Mouse (Mus musculus): ENCODE data around the gene B3gnt2. TPM values are rescaled to one million over a fixed set of nuclear protein-coding genes. Genes with fewer than 3 reads are reported as not detected.

B3gnt2 gene
- polyA plus RNA-seq, 1 experiment from 2014 or later = 16.7 TPM

- H3K4me1 ChIP-seq (ENCODE audit: control insufficient read depth, insufficient read depth, low read length) = no peaks in the 10 kb centered on the region
- 84% methylated on average over 9 of the region's 9 CpGs for WGBS
- H3K36me3 ChIP-seq (ENCODE audit: control insufficient read depth, insufficient read depth, low read length) = no peaks in the 10 kb centered on the region
- H3K27ac ChIP-seq (ENCODE audit: low read length) = no peak overlapping the region
- H3K4me2 ChIP-seq (replicated peaks; ENCODE audit: low read depth, low read length) = no peak overlapping the region
- no peak overlapping the region for H3K4me3 ChIP-seq (ENCODE audit: low read depth, low read length)
- no peaks in the 10 kb centered on the region for H3K27me3 ChIP-seq (ENCODE audit: control insufficient read depth, insufficient read depth, low read length)
- no peaks in the 10 kb centered on the region for H3K9me3 ChIP-seq (ENCODE audit: control insufficient read depth, low read depth, low read length)
- no peak for ATAC-seq (ENCODE audit: insufficient number of reproducible peaks, insufficient read depth, low FRiP score, low read depth)
- no peak overlapping the region for H3K9ac ChIP-seq (replicated peaks; ENCODE audit: low read depth, low read length)
These were observed 30.5 kb upstream of the B3gnt2 start for GRCm38 (mm10) chr11:22891242-22891641.

GRCm38 (mm10) chr11:22889224-22889623, 28.5 kb upstream of the B3gnt2 start:
- H3K4me1 ChIP-seq (ENCODE audit: control insufficient read depth, insufficient read depth, low read length) = no peaks in the 10 kb centered on the region
- no peak for ATAC-seq (ENCODE audit: insufficient number of reproducible peaks, insufficient read depth, low FRiP score, low read depth)
- H3K4me3 ChIP-seq (ENCODE audit: low read depth, low read length) = no peak overlapping the region
- no peaks in the 10 kb centered on the region for H3K36me3 ChIP-seq (ENCODE audit: control insufficient read depth, insufficient read depth, low read length)
- 94% methylated on average over 3 of the region's 3 CpGs for WGBS
- H3K9ac ChIP-seq (replicated peaks; ENCODE audit: low read depth, low read length) = no peak overlapping the region
- H3K9me3 ChIP-seq (ENCODE audit: control insufficient read depth, low read depth, low read length) = no peaks in the 10 kb centered on the region
- no peak overlapping the region for H3K4me2 ChIP-seq (replicated peaks; ENCODE audit: low read depth, low read length)
- no peak overlapping the region for H3K27ac ChIP-seq (ENCODE audit: low read length)
- H3K27me3 ChIP-seq (ENCODE audit: control insufficient read depth, insufficient read depth, low read length) = no peaks in the 10 kb centered on the region

- H3K27me3 ChIP-seq (ENCODE audit: control insufficient read depth, insufficient read depth, low read length) = no peaks in the 10 kb centered on the region
- no peaks in the 10 kb centered on the region for H3K4me1 ChIP-seq (ENCODE audit: control insufficient read depth, insufficient read depth, low read length)
- no peak overlapping the region for H3K27ac ChIP-seq (ENCODE audit: low read length)
- H3K36me3 ChIP-seq (ENCODE audit: control insufficient read depth, insufficient read depth, low read length) = no peaks in the 10 kb centered on the region
- H3K9me3 ChIP-seq (ENCODE audit: control insufficient read depth, low read depth, low read length) = no peaks in the 10 kb centered on the region
- H3K4me3 ChIP-seq (ENCODE audit: low read depth, low read length) = no peak overlapping the region
- no peak for ATAC-seq (ENCODE audit: insufficient number of reproducible peaks, insufficient read depth, low FRiP score, low read depth)
- H3K4me2 ChIP-seq (replicated peaks; ENCODE audit: low read depth, low read length) = no peak overlapping the region
- no peak overlapping the region for H3K9ac ChIP-seq (replicated peaks; ENCODE audit: low read depth, low read length)
- 84% methylated on average over 4 of the region's 4 CpGs for WGBS
These were observed 26.2 kb upstream of the B3gnt2 start for GRCm38 (mm10) chr11:22886991-22887390.

- 96% methylated on average over 1 of the region's 1 CpGs for WGBS
These were observed 24.6 kb upstream of the B3gnt2 start for GRCm38 (mm10) chr11:22885350-22885749.

GRCm38 (mm10) chr11:22883676-22884075, 22.9 kb upstream of the B3gnt2 start:
- Histone ChIP-seq H3K4me3 (ENCODE audit: low read depth, low read length) (no peak overlapping the region), H3K9ac (replicated peaks; ENCODE audit: low read depth, low read length) (no peak overlapping the region), H3K4me1 (ENCODE audit: control insufficient read depth, insufficient read depth, low read length) (no peaks in the 10 kb centered on the region), H3K36me3 (ENCODE audit: control insufficient read depth, insufficient read depth, low read length) (no peaks in the 10 kb centered on the region), H3K9me3 (ENCODE audit: control insufficient read depth, low read depth, low read length) (no peaks in the 10 kb centered on the region), H3K4me2 (replicated peaks; ENCODE audit: low read depth, low read length) (no peak overlapping the region), H3K27ac (ENCODE audit: low read length) (no peak overlapping the region), H3K27me3 (ENCODE audit: control insufficient read depth, insufficient read depth, low read length) (no peaks in the 10 kb centered on the region)
- 82% methylated on average over 2 of the region's 2 CpGs for WGBS
- no peak for ATAC-seq (ENCODE audit: insufficient number of reproducible peaks, insufficient read depth, low FRiP score, low read depth)

More at GRCm38 (mm10) chr11:22885350-22885749, 24.6 kb upstream of the B3gnt2 start:
- ATAC-seq (ENCODE audit: insufficient number of reproducible peaks, insufficient read depth, low FRiP score, low read depth) = no peak
- H3K4me2 ChIP-seq (replicated peaks; ENCODE audit: low read depth, low read length) = no peak overlapping the region
- no peaks in the 10 kb centered on the region for H3K27me3 ChIP-seq (ENCODE audit: control insufficient read depth, insufficient read depth, low read length)
- no peak overlapping the region for H3K9ac ChIP-seq (replicated peaks; ENCODE audit: low read depth, low read length)
- H3K4me1 ChIP-seq (ENCODE audit: control insufficient read depth, insufficient read depth, low read length) = no peaks in the 10 kb centered on the region
- no peak overlapping the region for H3K4me3 ChIP-seq (ENCODE audit: low read depth, low read length)
- no peak overlapping the region for H3K27ac ChIP-seq (ENCODE audit: low read length)
- H3K36me3 ChIP-seq (ENCODE audit: control insufficient read depth, insufficient read depth, low read length) = no peaks in the 10 kb centered on the region
- no peaks in the 10 kb centered on the region for H3K9me3 ChIP-seq (ENCODE audit: control insufficient read depth, low read depth, low read length)

- Histone ChIP-seq H3K4me2 (replicated peaks; ENCODE audit: low read depth, low read length) (no peak overlapping the region), H3K9me3 (ENCODE audit: control insufficient read depth, low read depth, low read length) (no peaks in the 10 kb centered on the region), H3K27me3 (ENCODE audit: control insufficient read depth, insufficient read depth, low read length) (no peaks in the 10 kb centered on the region), H3K4me1 (ENCODE audit: control insufficient read depth, insufficient read depth, low read length) (no peaks in the 10 kb centered on the region), H3K4me3 (ENCODE audit: low read depth, low read length) (no peak overlapping the region), H3K36me3 (ENCODE audit: control insufficient read depth, insufficient read depth, low read length) (no peaks in the 10 kb centered on the region), H3K9ac (replicated peaks; ENCODE audit: low read depth, low read length) (no peak overlapping the region), H3K27ac (ENCODE audit: low read length) (no peak overlapping the region)
- ATAC-seq (ENCODE audit: insufficient number of reproducible peaks, insufficient read depth, low FRiP score, low read depth) = no peak
These were observed 22.2 kb upstream of the B3gnt2 start for GRCm38 (mm10) chr11:22882926-22883325.

- Histone ChIP-seq H3K27ac (ENCODE audit: low read length) (no peak overlapping the region), H3K4me2 (replicated peaks; ENCODE audit: low read depth, low read length) (no peak overlapping the region)
- no peak for ATAC-seq (ENCODE audit: insufficient number of reproducible peaks, insufficient read depth, low FRiP score, low read depth)
These were observed 19.8 kb upstream of the B3gnt2 start for GRCm38 (mm10) chr11:22880383-22881172.

GRCm38 (mm10) chr11:22879645-22880044, 18.9 kb upstream of the B3gnt2 start:
- H3K4me3 ChIP-seq (ENCODE audit: low read depth, low read length) = no peak overlapping the region
- no peaks in the 10 kb centered on the region for H3K9me3 ChIP-seq (ENCODE audit: control insufficient read depth, low read depth, low read length)
- WGBS = 82% methylated on average over 4 of the region's 4 CpGs
- no peaks in the 10 kb centered on the region for H3K27me3 ChIP-seq (ENCODE audit: control insufficient read depth, insufficient read depth, low read length)
- H3K27ac ChIP-seq (ENCODE audit: low read length) = no peak overlapping the region
- H3K4me2 ChIP-seq (replicated peaks; ENCODE audit: low read depth, low read length) = no peak overlapping the region
- no peaks in the 10 kb centered on the region for H3K4me1 ChIP-seq (ENCODE audit: control insufficient read depth, insufficient read depth, low read length)
- H3K9ac ChIP-seq (replicated peaks; ENCODE audit: low read depth, low read length) = no peak overlapping the region
- ATAC-seq (ENCODE audit: insufficient number of reproducible peaks, insufficient read depth, low FRiP score, low read depth) = no peak
- no peaks in the 10 kb centered on the region for H3K36me3 ChIP-seq (ENCODE audit: control insufficient read depth, insufficient read depth, low read length)

More at GRCm38 (mm10) chr11:22880383-22881172, 19.8 kb upstream of the B3gnt2 start:
- Histone ChIP-seq H3K4me1 (ENCODE audit: control insufficient read depth, insufficient read depth, low read length) (no peaks in the 10 kb centered on the region), H3K9ac (replicated peaks; ENCODE audit: low read depth, low read length) (no peak overlapping the region), H3K9me3 (ENCODE audit: control insufficient read depth, low read depth, low read length) (no peaks in the 10 kb centered on the region), H3K4me3 (ENCODE audit: low read depth, low read length) (no peak overlapping the region), H3K36me3 (ENCODE audit: control insufficient read depth, insufficient read depth, low read length) (no peaks in the 10 kb centered on the region), H3K27me3 (ENCODE audit: control insufficient read depth, insufficient read depth, low read length) (no peaks in the 10 kb centered on the region)
- WGBS = 52% methylated on average over 3 of the region's 3 CpGs
